Mouse (Mus musculus) lung, adult 2 months (tissue): ENCODE results near the gene Tom1l2. TPM values are rescaled to one million over a fixed set of nuclear protein-coding genes. Genes with fewer than 3 reads are reported as not detected.

Experiments used
- DNase-seq: peaks from one replicate; pipeline ENCODE4 v3.0.0; 2022
- H3K4me1 ChIP-seq: fragments of 200-500 bp; 2 replicates; pipeline ENCODE4 v1.6.1; 2011; ENCODE audit warnings: low read length; ENCODE audit not compliant: control insufficient read depth, insufficient read depth
- H3K4me3 ChIP-seq: fragments of 200-500 bp; replicated peaks from 2 replicates; pipeline ENCODE3; 2011; ENCODE audit warnings: low read depth, mild to moderate bottlenecking, control low read depth, low read length; ENCODE audit errors: extremely low read depth
- CTCF ChIP-seq: fragments of 200-500 bp; IDR thresholded peaks from 2 replicates; pipeline ENCODE4 v1.5.1; 2011; ENCODE audit warnings: mild to moderate bottlenecking, low read length, control low read depth; ENCODE audit not compliant: insufficient read depth
- POLR2A ChIP-seq: fragments of 200-500 bp; IDR thresholded peaks from 2 replicates; pipeline ENCODE4 v1.6.1; 2011; ENCODE audit warnings: low read depth, mild to moderate bottlenecking, control low read depth, low read length, borderline replicate concordance; ENCODE audit errors: extremely low read depth
- WGBS: fragments of 180-500 bp; shearing (Covaris S2); methylation state at CpG from one replicate; pipeline ENCODE4 v1.1.7; 2018; 5-methylcytosine and 5-hydroxymethylcytosine counted together
- polyA plus RNA-seq: library from polyadenylated mRNA; depleted of rRNA; stranded (reverse); fragments of >200 nt; gene quantifications from 2 replicates; pipeline ENCODE4 v1.2.3, GENCODE M21; 2012

Gene Tom1l2
- polyA plus RNA-seq, 1 experiment, result 99.3 TPM

- no peak overlapping the region for H3K4me3 ChIP-seq
- no peak for DNase-seq
- 82% methylated on average over 5 of the region's 5 CpGs for WGBS
- no peak for TF ChIP-seq POLR2A
- TF ChIP-seq CTCF, result no peak
- peaks cover 6% of the 10 kb centered on the region for H3K4me1 ChIP-seq
Measured at GRCm38 (mm10) chr11:60277771-60278170, 74.9 kb downstream of the Tom1l2 start.

GRCm38 (mm10) chr11:60277164-60277740, 75.5 kb downstream of the Tom1l2 start:
- TF ChIP-seq POLR2A (no peak), CTCF (no peak)
- 84% methylated on average over 8 of the region's 8 CpGs for WGBS
- Histone ChIP-seq H3K4me1 (peaks cover 6% of the 10 kb centered on the region), H3K4me3 (no peak overlapping the region)
- DNase-seq, result no peak

- 94% methylated on average over 6 of the region's 6 CpGs for WGBS
- no peak for TF ChIP-seq CTCF
- TF ChIP-seq POLR2A, result no peak
- no peak for DNase-seq
- no peak overlapping the region for H3K4me3 ChIP-seq
- H3K4me1 ChIP-seq, result peaks cover 6% of the 10 kb centered on the region
Measured at GRCm38 (mm10) chr11:60276408-60277093, 76.2 kb downstream of the Tom1l2 start.

- Histone ChIP-seq H3K4me1 (peaks cover 6% of the 10 kb centered on the region), H3K4me3 (no peak overlapping the region)
- DNase-seq, result peak; percentile 25
- 28% methylated on average over 5 of the region's 5 CpGs for whole genome bisulfite sequencing
- TF ChIP-seq POLR2A, result no peak
- no peak for TF ChIP-seq CTCF
Measured at GRCm38 (mm10) chr11:60273273-60273805, 79.4 kb downstream of the Tom1l2 start.

GRCm38 (mm10) chr11:60268563-60268962, 84.1 kb downstream of the Tom1l2 start:
- no peak for TF ChIP-seq POLR2A
- no peak for TF ChIP-seq CTCF
- Histone ChIP-seq H3K4me1 (peaks cover 2% of the 10 kb centered on the region), H3K4me3 (no peak overlapping the region)
- whole genome bisulfite sequencing, result 32% methylated on average over 3 of the region's 3 CpGs
- no peak for DNase-seq

- 87% methylated on average over 4 of the region's 4 CpGs for WGBS
- TF ChIP-seq POLR2A, result no peak
- no peak for TF ChIP-seq CTCF
- no peak for DNase-seq
- Histone ChIP-seq H3K4me1 (no peaks in the 10 kb centered on the region), H3K4me3 (no peak overlapping the region)
Measured at GRCm38 (mm10) chr11:60265271-60265985, 87.3 kb downstream of the Tom1l2 start.

- WGBS, result 77% methylated on average over 1 of the region's 1 CpGs
- TF ChIP-seq POLR2A (no peak), CTCF (no peak)
- Histone ChIP-seq H3K4me3 (no peak overlapping the region), H3K4me1 (no peaks in the 10 kb centered on the region)
- DNase-seq, result no peak
Measured at GRCm38 (mm10) chr11:60264651-60265050, 88.1 kb downstream of the Tom1l2 start.

GRCm38 (mm10) chr11:60262396-60262795, 90.3 kb downstream of the Tom1l2 start:
- no peak for DNase-seq
- WGBS, result 96% methylated on average over 4 of the region's 4 CpGs
- no peaks in the 10 kb centered on the region for H3K4me1 ChIP-seq
- no peak overlapping the region for H3K4me3 ChIP-seq
- no peak for TF ChIP-seq CTCF
- TF ChIP-seq POLR2A, result no peak

- no peak for DNase-seq
- Histone ChIP-seq H3K4me3 (no peak overlapping the region), H3K4me1 (peaks cover 2% of the 10 kb centered on the region; the same call in 1 of the 2 replicates)
- 90% methylated on average over 3 of the region's 3 CpGs for WGBS
- no peak for TF ChIP-seq CTCF
Measured at GRCm38 (mm10) chr11:60260743-60261142, 92.0 kb downstream of the Tom1l2 start.

GRCm38 (mm10) chr11:60257696-60258095, 95.0 kb downstream of the Tom1l2 start:
- no peak overlapping the region for H3K4me3 ChIP-seq
- 68% methylated on average over 2 of the region's 2 CpGs for WGBS
- DNase-seq, result no peak
- TF ChIP-seq POLR2A, result no peak
- TF ChIP-seq CTCF, result no peak
- H3K4me1 ChIP-seq, result peaks cover 2% of the 10 kb centered on the region; the same call in 1 of the 2 replicates
